Comparison of ENCODE assay signal across 20 mouse cellular contexts in genomic region chr13:116949527-116949926, GRCm38 (mm10).
A peak's percentile ranks its signal among the peaks of the same experiment; 100 is the strongest.
DNase-seq lines count a peak whose midpoint lies in the region; ATAC-seq and TF ChIP-seq lines count a peak whose summit lies in the region.
"Had no signal": no experiment of that assay in that cellular context is flagged by ENCODE, and none has a peak within 500 bp of the region (broad histone marks: within the 10 kb centered on the region; RNA-seq: fewer than 3 reads in every experiment).

No protein-coding gene starts in this region.

- no peak overlapping the region for H3K4me2 ChIP-seq in midbrain, embryonic 11.5 days
- H3K4me2 ChIP-seq in midbrain, embryonic 15.5 days, result no peak overlapping the region
- no peak overlapping the region for H3K4me2 ChIP-seq in liver, embryonic 12.5 days
- no peak overlapping the region for H3K4me2 ChIP-seq in hindbrain, embryonic 11.5 days (replicated peaks; ENCODE audit: low read depth, low read length)
- H3K4me2 ChIP-seq: forebrain, embryonic 12.5 days; liver, embryonic 15.5 days; neural tube, embryonic 12.5 days had no signal

- no peak overlapping the region for H3K4me3 ChIP-seq in midbrain, embryonic 11.5 days (ENCODE audit: low read depth, low read length)
- H3K4me3 ChIP-seq in midbrain, embryonic 15.5 days, result no peak overlapping the region
- no peak overlapping the region for H3K4me3 ChIP-seq in embryonic fibroblast, embryonic 13.5 days (ENCODE audit: insufficient read depth, low read length)
- no peak overlapping the region for H3K4me3 ChIP-seq in liver, embryonic 12.5 days
- no peak overlapping the region for H3K4me3 ChIP-seq in hindbrain, embryonic 11.5 days (ENCODE audit: low read depth, low read length)
- H3K4me3 ChIP-seq: embryonic facial prominence, embryonic 10.5 days; forebrain, embryonic 12.5 days; gastrocnemius, adult 2 months; hindbrain, embryonic 10.5 days; liver, embryonic 15.5 days; midbrain, embryonic 10.5 days; neural tube, embryonic 12.5 days had no signal

- no peaks in the 10 kb centered on the region for H3K9me3 ChIP-seq in midbrain, embryonic 11.5 days (ENCODE audit: control insufficient read depth, low read length)
- H3K9me3 ChIP-seq in midbrain, embryonic 15.5 days, result no peaks in the 10 kb centered on the region
- H3K9me3 ChIP-seq in liver, embryonic 12.5 days (replicated peaks), result no peaks in the 10 kb centered on the region
- H3K9me3 ChIP-seq in hindbrain, embryonic 11.5 days (ENCODE audit: control insufficient read depth, low read length), result no peaks in the 10 kb centered on the region
- H3K9me3 ChIP-seq: embryonic facial prominence, embryonic 10.5 days; forebrain, embryonic 12.5 days; hindbrain, embryonic 10.5 days; liver, embryonic 15.5 days; midbrain, embryonic 10.5 days; neural tube, embryonic 12.5 days had no signal

- peak; percentile 54 for DNase-seq in midbrain, embryonic 11.5 days (ENCODE audit: low spot score, missing footprints)
- DNase-seq in kidney, postnatal 14 days, result peak; percentile 33
- no peak for DNase-seq in layer of hippocampus, adult 9-10 months (ENCODE audit: low spot score)
- DNase-seq in hindbrain, embryonic 11.5 days (ENCODE audit: low spot score), result no peak
- DNase-seq: adrenal gland, postnatal 25 days; cerebellum, adult 2 months; gastrocnemius, adult 2 months; layer of hippocampus, postnatal 36 days; lung, postnatal 14 days; right cerebral cortex, adult 18-20 months had no signal

- no peaks in the 10 kb centered on the region for H3K36me3 ChIP-seq in midbrain, embryonic 11.5 days (ENCODE audit: control insufficient read depth, insufficient read depth, low read length)
- no peaks in the 10 kb centered on the region for H3K36me3 ChIP-seq in midbrain, embryonic 15.5 days (replicated peaks)
- H3K36me3 ChIP-seq in liver, embryonic 12.5 days, result no peaks in the 10 kb centered on the region
- no peaks in the 10 kb centered on the region for H3K36me3 ChIP-seq in hindbrain, embryonic 11.5 days (ENCODE audit: control insufficient read depth, insufficient read depth, low read length)
- H3K36me3 ChIP-seq: embryonic facial prominence, embryonic 10.5 days; forebrain, embryonic 12.5 days; G1E; hindbrain, embryonic 10.5 days; liver, embryonic 15.5 days; midbrain, embryonic 10.5 days; neural tube, embryonic 12.5 days had no signal

- TF ChIP-seq CTCF in embryonic fibroblast, embryonic 13.5 days (IDR thresholded peaks at IDR 0.05; ENCODE audit: borderline replicate concordance, insufficient read depth, low read length), result no peak

- no peaks in the 10 kb centered on the region for H3K4me1 ChIP-seq in midbrain, embryonic 11.5 days (ENCODE audit: control insufficient read depth, insufficient read depth, low read length)
- no peaks in the 10 kb centered on the region for H3K4me1 ChIP-seq in midbrain, embryonic 15.5 days
- no peaks in the 10 kb centered on the region; the same call in 1 of the 2 replicates for H3K4me1 ChIP-seq in embryonic fibroblast, embryonic 13.5 days (ENCODE audit: control insufficient read depth, insufficient read depth, low read length)
- no peaks in the 10 kb centered on the region for H3K4me1 ChIP-seq in liver, embryonic 12.5 days
- H3K4me1 ChIP-seq in hindbrain, embryonic 11.5 days (replicated peaks; ENCODE audit: control insufficient read depth, insufficient read depth, low read length), result no peaks in the 10 kb centered on the region
- H3K4me1 ChIP-seq: embryonic facial prominence, embryonic 10.5 days; forebrain, embryonic 12.5 days; hindbrain, embryonic 10.5 days; liver, embryonic 15.5 days; neural tube, embryonic 12.5 days had no signal

- H3K9ac ChIP-seq in midbrain, embryonic 11.5 days (ENCODE audit: low read length), result no peak overlapping the region
- no peak overlapping the region for H3K9ac ChIP-seq in midbrain, embryonic 15.5 days
- H3K9ac ChIP-seq in liver, embryonic 12.5 days, result no peak overlapping the region
- H3K9ac ChIP-seq in hindbrain, embryonic 11.5 days (ENCODE audit: low read depth, low read length), result no peak overlapping the region
- H3K9ac ChIP-seq: forebrain, embryonic 12.5 days; liver, embryonic 15.5 days; neural tube, embryonic 12.5 days had no signal

- H3K27ac ChIP-seq in midbrain, embryonic 11.5 days (ENCODE audit: low read depth, low read length), result no peak overlapping the region
- H3K27ac ChIP-seq in midbrain, embryonic 15.5 days, result no peak overlapping the region
- peak overlapping the region; percentile 23; the same call in 1 of the 2 replicates for H3K27ac ChIP-seq in embryonic fibroblast, embryonic 13.5 days (ENCODE audit: insufficient read depth, low read length)
- no peak overlapping the region for H3K27ac ChIP-seq in liver, embryonic 12.5 days
- H3K27ac ChIP-seq in hindbrain, embryonic 11.5 days (ENCODE audit: low read depth, low read length), result no peak overlapping the region
- H3K27ac ChIP-seq: embryonic facial prominence, embryonic 10.5 days; forebrain, embryonic 12.5 days; gastrocnemius, adult 2 months; hindbrain, embryonic 10.5 days; liver, embryonic 15.5 days; midbrain, embryonic 10.5 days; neural tube, embryonic 12.5 days had no signal

- TF ChIP-seq POLR2A in embryonic fibroblast, embryonic 13.5 days (IDR thresholded peaks at IDR 0.05; ENCODE audit: low read depth, low read length), result no peak

- ATAC-seq in midbrain, embryonic 11.5 days (ENCODE audit: low FRiP score), result peak; percentile 33; the same call in 1 of the 2 replicates
- ATAC-seq in midbrain, embryonic 15.5 days (replicated peaks), result no peak
- no peak for ATAC-seq in liver, embryonic 12.5 days
- ATAC-seq in hindbrain, embryonic 11.5 days (ENCODE audit: low FRiP score), result no peak

- H3K27me3 ChIP-seq in midbrain, embryonic 11.5 days (ENCODE audit: control insufficient read depth, insufficient read depth, low read length), result no peaks in the 10 kb centered on the region
- H3K27me3 ChIP-seq in midbrain, embryonic 15.5 days (replicated peaks), result no peaks in the 10 kb centered on the region
- no peaks in the 10 kb centered on the region for H3K27me3 ChIP-seq in liver, embryonic 12.5 days (replicated peaks)
- H3K27me3 ChIP-seq in hindbrain, embryonic 11.5 days (ENCODE audit: control insufficient read depth, insufficient read depth, low read length), result no peaks in the 10 kb centered on the region
- H3K27me3 ChIP-seq: forebrain, embryonic 12.5 days; liver, embryonic 15.5 days; neural tube, embryonic 12.5 days had no signal

- WGBS in midbrain, embryonic 11.5 days, result 66% methylated on average over 4 of the region's 4 CpGs
- WGBS in midbrain, embryonic 15.5 days, result 61% methylated on average over 4 of the region's 4 CpGs
- WGBS in liver, embryonic 12.5 days (ENCODE audit: insufficient replicate concordance), result 42% methylated on average over 4 of the region's 4 CpGs
- WGBS in hindbrain, embryonic 11.5 days, result 82% methylated on average over 4 of the region's 4 CpGs

Comparison
In these comparisons a context has a peak if more than half of its experiments do, and no peak if none do; other contexts are left out.
1. DNase-seq: peak in midbrain, embryonic 11.5 days (single experiment) and kidney, postnatal 14 days (single experiment); none in layer of hippocampus, adult 9-10 months (single experiment) and hindbrain, embryonic 11.5 days (single experiment).